Mouse (Mus musculus): ENCODE data around the gene Cep128.

DNA sequence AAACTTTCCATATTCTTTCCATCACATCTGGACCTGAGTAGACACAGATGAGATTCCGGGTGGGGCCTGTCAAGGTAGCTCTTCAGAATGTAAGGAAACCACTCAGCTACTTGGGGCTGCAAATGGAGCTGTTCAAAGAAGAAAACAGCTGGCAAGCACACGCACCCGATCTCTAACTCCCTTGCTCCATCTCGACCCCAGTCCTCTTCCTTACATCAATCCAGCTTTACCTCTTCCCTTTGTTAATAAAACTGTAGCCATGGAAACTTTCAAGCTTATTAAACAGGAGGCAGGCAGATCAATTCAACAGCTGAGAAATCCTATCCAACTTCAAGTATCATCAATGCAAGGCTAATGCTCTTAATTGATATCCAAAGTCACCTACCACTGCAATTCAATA, 195.1 kb downstream of the Cep128 start:
- no peak for TF ChIP-seq CTCF (IDR thresholded peaks at IDR 0.05; ENCODE audit: low read depth)
- no peak for TF ChIP-seq EP300 (optimal IDR thresholded peaks at IDR 0.05)
